Mouse (Mus musculus) CH12.LX (cell line): ENCODE data around the gene Gdf10. TPM values are rescaled to one million over a fixed set of nuclear protein-coding genes. Genes with fewer than 3 reads are reported as not detected.

Experiments used
- DNase-seq: peaks from one replicate; pipeline ENCODE4 v3.0.0-alpha.2; 2013; ENCODE audit errors: extremely low read depth
- H3K27ac ChIP-seq: 2 replicates; pipeline ENCODE4 v1.5.1; 2012; ENCODE audit warnings: low read depth, mild to moderate bottlenecking, control low read depth, moderate library complexity; ENCODE audit not compliant: insufficient read depth
- H3K27me3 ChIP-seq: replicated peaks from 2 replicates; pipeline ENCODE3; 2012; ENCODE audit warnings: inconsistent platforms
- H3K36me3 ChIP-seq, 2 experiments: replicated peaks in 1 of 2; 2 replicates each; pipeline versions ENCODE3 to v1.6.1; 2012; ENCODE audit warnings: inconsistent platforms in 1 of 2, low read length in 1 of 2, mild to moderate bottlenecking in 1 of 2, mixed read lengths in 1 of 2, moderate library complexity in 1 of 2; ENCODE audit not compliant: control insufficient read depth in 1 of 2, insufficient read depth in 1 of 2
- H3K4me1 ChIP-seq, 2 experiments: 2 replicates each; pipeline ENCODE4 v1.6.1; 2012; ENCODE audit warnings: inconsistent platforms in 1 of 2, moderate library complexity in 1 of 2; ENCODE audit not compliant: insufficient read depth in 2 of 2, control insufficient read depth in 1 of 2
- H3K4me2 ChIP-seq: 2 replicates; pipeline ENCODE4 v1.6.1; 2012; ENCODE audit warnings: low read depth, mild to moderate bottlenecking, control low read depth; ENCODE audit not compliant: poor library complexity, insufficient read depth, severe bottlenecking
- H3K4me3 ChIP-seq, 3 experiments: fragments of 150-350 bp in 1 of 3; sonication (generic) in 1 of 3; replicated peaks in 1 of 3; 2 replicates each; pipeline versions ENCODE3 to v1.5.1; 2011 to 2012; ENCODE audit warnings: low read depth in 2 of 3, low read length in 2 of 3, mild to moderate bottlenecking in 2 of 3, moderate library complexity in 2 of 3, control low read depth in 1 of 3, improper control_type of control experiment in 1 of 3, inconsistent platforms in 1 of 3, mixed read lengths in 1 of 3; ENCODE audit not compliant: poor library complexity in 1 of 3
- H3K79me2 ChIP-seq: replicated peaks from 2 replicates; pipeline ENCODE4 v1.6.1; 2012; ENCODE audit warnings: mild to moderate bottlenecking, moderate library complexity; ENCODE audit not compliant: control insufficient read depth, poor library complexity, insufficient read depth, severe bottlenecking; ENCODE audit errors: extremely low read depth
- H3K9ac ChIP-seq: 2 replicates; pipeline ENCODE4 v1.6.1; 2012; ENCODE audit warnings: low read depth, mild to moderate bottlenecking, control low read depth, moderate library complexity; ENCODE audit not compliant: insufficient read depth
- H3K9me3 ChIP-seq: replicated peaks from 2 replicates; pipeline ENCODE3; 2012; ENCODE audit warnings: low read length, inconsistent platforms, mixed read lengths
- CHD1 ChIP-seq: IDR thresholded peaks from 2 replicates; pipeline ENCODE4 v1.6.1; 2012; ENCODE audit warnings: low read depth, low read length, improper control_type of control experiment, inconsistent platforms
- CTCF ChIP-seq, 2 experiments: IDR thresholded peaks in 1 of 2; conservative IDR thresholded peaks in 1 of 2; 2 replicates each; pipeline ENCODE4 v1.5.1; 2011 to 2012; ENCODE audit warnings: low read depth in 2 of 2, low read length in 2 of 2, improper control_type of control experiment in 1 of 2, inconsistent platforms in 1 of 2, mild to moderate bottlenecking in 1 of 2, moderate library complexity in 1 of 2
- ELF1 ChIP-seq: IDR thresholded peaks from 2 replicates; pipeline ENCODE4 v1.6.1; 2014; ENCODE audit warnings: low read depth, mild to moderate bottlenecking, inconsistent platforms, low read length, improper control_type of control experiment
- EP300 ChIP-seq: IDR thresholded peaks from 2 replicates; pipeline ENCODE4 v1.6.1; 2011; ENCODE audit warnings: low read length, improper control_type of control experiment
- JUND ChIP-seq: conservative IDR thresholded peaks from 2 replicates; pipeline ENCODE4 v1.6.1; 2011; ENCODE audit warnings: low read depth, low read length, improper control_type of control experiment
- MAX ChIP-seq: IDR thresholded peaks from 2 replicates; pipeline ENCODE4 v1.6.1; 2011; ENCODE audit warnings: low read length, improper control_type of control experiment
- MYC ChIP-seq: IDR thresholded peaks from 2 replicates; pipeline ENCODE4 v1.6.1; 2011; ENCODE audit warnings: low read depth, mild to moderate bottlenecking, improper control_type of control experiment, low read length
- NELFE ChIP-seq: IDR thresholded peaks from 2 replicates; pipeline ENCODE4 v1.6.1; 2011; ENCODE audit warnings: low read depth, low read length, improper control_type of control experiment
- POLR2AphosphoS2 ChIP-seq: IDR thresholded peaks from 2 replicates; pipeline ENCODE4 v1.6.1; 2011; ENCODE audit warnings: low read depth, low read length, improper control_type of control experiment
- SIN3A ChIP-seq: IDR thresholded peaks from 2 replicates; pipeline ENCODE4 v1.6.1; 2012; ENCODE audit warnings: low read length, improper control_type of control experiment, inconsistent platforms
- UBTF ChIP-seq: IDR thresholded peaks from 2 replicates; pipeline ENCODE4 v1.6.1; 2012; ENCODE audit warnings: low read depth, mild to moderate bottlenecking, inconsistent platforms, low read length, improper control_type of control experiment, moderate library complexity
- USF1 ChIP-seq: IDR thresholded peaks from 2 replicates; pipeline ENCODE4 v1.6.1; 2014; ENCODE audit warnings: low read depth, mild to moderate bottlenecking, inconsistent platforms, low read length, improper control_type of control experiment
- USF2 ChIP-seq: conservative IDR thresholded peaks from 2 replicates; pipeline ENCODE4 v1.6.1; 2011; ENCODE audit warnings: low read depth, low read length, improper control_type of control experiment
- ZC3H11A ChIP-seq: IDR thresholded peaks from 2 replicates; pipeline ENCODE4 v1.6.1; 2012; ENCODE audit warnings: low read depth, mild to moderate bottlenecking, inconsistent platforms, low read length, improper control_type of control experiment
- ZMIZ1 ChIP-seq: IDR thresholded peaks from 2 replicates; pipeline ENCODE4 v1.6.1; 2012; ENCODE audit warnings: low read depth, mild to moderate bottlenecking, inconsistent platforms, low read length, improper control_type of control experiment
- dilution Hi-C: fragments of 300-500 bp; cut with MboI; formaldehyde crosslinking; loops from 2 replicates; pipeline ENCODE4 v1.14.3; 2020; ENCODE audit warnings: low sequenced_read_pairs; ENCODE audit not compliant: extremely low pct_unique_long_range_greater_than_20kb, extremely low pct_ligation_motif_present
- in situ Hi-C: fragments of 300-500 bp; cut with MboI; formaldehyde crosslinking; loops from 3 replicates; pipeline ENCODE4 v1.14.3; 2019; ENCODE audit warnings: low sequenced_read_pairs, low pct_ligation_motif_present, low pct_unique_long_range_greater_than_20kb, mixed read lengths
- polyA plus RNA-seq: library from polyadenylated mRNA; unstranded; fragments of >175 nt; gene quantifications from 2 replicates; pipeline ENCODE4 v1.2.1, GENCODE M21; 2012; ENCODE audit warnings: low read depth; ENCODE audit not compliant: insufficient read length
- total RNA-seq, 2 experiments: library from RNA; depleted of rRNA; stranded (reverse); fragments of 300-350 nt in 1 of 2; fragments of >200 nt in 1 of 2; gene quantifications; 2 replicates each; pipeline ENCODE4 v1.2.3; 2012 to 2014

Gdf10 gene
- total and polyA plus RNA-seq, 3 experiments: not detected

DNA sequence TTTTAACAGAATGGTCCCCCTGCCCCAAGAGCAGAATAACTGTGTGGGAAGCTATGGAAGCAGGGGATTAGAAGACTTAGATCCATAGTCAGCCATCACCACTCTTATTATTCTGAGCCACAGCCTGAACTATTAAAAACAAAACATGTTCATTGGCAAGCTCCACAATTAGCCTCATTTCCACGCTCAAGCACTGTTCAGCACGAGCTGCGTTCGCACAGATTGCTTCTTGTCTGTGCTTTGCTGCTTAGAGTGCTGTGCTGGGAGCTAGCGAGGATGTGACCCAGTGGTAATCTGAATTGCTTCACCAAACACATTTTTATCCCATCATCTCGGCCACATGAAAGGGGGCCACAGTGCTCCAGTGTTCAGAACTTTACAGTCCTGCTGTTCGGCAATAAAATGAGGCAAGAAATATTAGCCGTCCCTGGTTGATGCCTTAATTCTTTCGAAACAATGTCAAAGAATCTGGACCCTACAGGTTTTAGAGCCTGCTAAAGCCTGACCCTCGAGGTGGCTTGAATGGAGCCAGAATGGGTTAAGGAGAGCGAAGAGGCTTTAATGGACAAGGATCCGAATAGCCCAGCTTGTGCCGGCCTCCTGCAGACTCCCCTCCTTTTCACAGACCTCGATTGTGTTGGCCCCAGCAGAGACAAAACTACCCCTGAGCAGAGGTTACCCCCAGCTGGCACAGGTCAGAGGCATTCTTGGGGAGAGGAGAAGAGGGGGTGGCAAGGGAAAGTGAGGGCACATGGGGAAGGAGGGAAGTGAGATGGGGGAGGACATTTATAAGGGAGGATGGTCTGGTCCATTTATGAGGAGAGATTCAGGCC, 2.4 kb upstream of the Gdf10 start:
- no peak for TF ChIP-seq USF1
- no peak for TF ChIP-seq ZC3H11A
- no peak for TF ChIP-seq JUND
- no peak for TF ChIP-seq POLR2AphosphoS2
- no peak for TF ChIP-seq SIN3A
- no peak for TF ChIP-seq ELF1
- in situ Hi-C loops (no loop called here), dilution Hi-C loops (no loop called here)
- H3K27me3 ChIP-seq: no peaks in the 10 kb centered on the region
- no peak overlapping the region for H3K9ac ChIP-seq
- no peak overlapping the region for H3K27ac ChIP-seq
- H3K36me3 ChIP-seq: no peaks in the 10 kb centered on the region
- no peak overlapping the region for H3K4me2 ChIP-seq
- H3K4me3 ChIP-seq: no peak overlapping the region
- no peak for DNase-seq
- H3K79me2 ChIP-seq: no peaks in the 10 kb centered on the region
- no peaks in the 10 kb centered on the region for H3K4me1 ChIP-seq
- no peaks in the 10 kb centered on the region for H3K9me3 ChIP-seq

DNA sequence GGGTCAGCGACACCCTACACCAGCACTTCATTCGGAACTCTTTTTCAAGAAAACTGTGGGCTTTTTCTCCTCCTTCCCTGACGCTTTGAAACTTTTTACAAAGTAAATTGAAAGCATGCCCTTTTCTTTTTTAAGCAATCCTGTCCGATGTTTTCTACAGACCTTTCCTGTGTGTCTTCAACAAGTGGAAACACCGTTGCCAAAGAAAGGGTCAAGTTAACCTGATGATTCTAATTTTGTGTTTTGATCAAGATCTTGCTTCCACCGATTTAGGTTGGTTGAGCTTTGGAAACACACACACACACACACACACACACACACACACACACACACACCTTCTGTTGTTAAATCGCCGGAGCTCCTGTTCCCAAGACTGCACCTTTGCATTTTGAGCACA, 618 bp upstream of the Gdf10 start:
- dilution Hi-C loops (no loop called here), in situ Hi-C loops (no loop called here)
- no peaks in the 10 kb centered on the region for H3K27me3 ChIP-seq
- TF ChIP-seq ZMIZ1: no peak
- TF ChIP-seq UBTF: no peak
- no peak for TF ChIP-seq CHD1
- no peak for TF ChIP-seq CTCF (conservative IDR thresholded peaks at IDR 0.05 in 1 of 2, IDR thresholded peaks at IDR 0.05 in 1 of 2; ENCODE audit: low read depth in 2 of 2, low read length in 2 of 2)
- TF ChIP-seq MAX: no peak
- no peak for TF ChIP-seq MYC
- no peak for TF ChIP-seq NELFE
- no peak for TF ChIP-seq JUND
- no peak for TF ChIP-seq USF2
- TF ChIP-seq EP300: no peak
- H3K9me3 ChIP-seq: no peaks in the 10 kb centered on the region
- no peak overlapping the region for H3K4me2 ChIP-seq
- DNase-seq: no peak
- no peaks in the 10 kb centered on the region for H3K36me3 ChIP-seq
- no peak overlapping the region for H3K4me3 ChIP-seq
- H3K79me2 ChIP-seq: no peaks in the 10 kb centered on the region
- H3K9ac ChIP-seq: no peak overlapping the region
- peaks cover 0 to 7% of the 10 kb centered on the region in 2 experiments; a peak in 2 of 4 replicates for H3K4me1 ChIP-seq
- H3K27ac ChIP-seq: no peak overlapping the region
